Mouse (Mus musculus) hindbrain, embryonic 11.5 days (tissue): ENCODE data around the gene Kif27. TPM values are rescaled to one million over a fixed set of nuclear protein-coding genes. Genes with fewer than 3 reads are reported as not detected.
A peak's percentile ranks its signal among the peaks of the same experiment; 100 is the strongest.

Source experiments
- ATAC-seq: fragments of 200-750 bp; cut with Nextera tagmentation; 2 replicates; pipeline ENCODE4 v1.8.0; 2017; ENCODE audit warnings: mild to moderate bottlenecking, moderate TSS enrichment, moderate library complexity; ENCODE audit not compliant: low FRiP score
- DNase-seq: peaks from one replicate; pipeline ENCODE4 v3.0.0-alpha.2; 2015; ENCODE audit warnings: low spot score
- H3K27ac ChIP-seq: fragments of 300-500 bp; sonication (generic); 2 replicates; pipeline ENCODE4 v1.5.1; 2014; ENCODE audit warnings: mild to moderate bottlenecking, low read depth, low read length
- H3K27me3 ChIP-seq: fragments of 300-500 bp; sonication (generic); 2 replicates; pipeline ENCODE4 v1.6.1; 2014; ENCODE audit warnings: mild to moderate bottlenecking, low read length, moderate library complexity, mixed read lengths; ENCODE audit not compliant: control insufficient read depth, insufficient read depth
- H3K36me3 ChIP-seq: fragments of 300-500 bp; sonication (generic); 2 replicates; pipeline ENCODE4 v1.6.1; 2014; ENCODE audit warnings: mild to moderate bottlenecking, low read length, moderate library complexity, mixed read lengths; ENCODE audit not compliant: control insufficient read depth, insufficient read depth
- H3K4me1 ChIP-seq: fragments of 300-500 bp; sonication (generic); replicated peaks from 2 replicates; pipeline ENCODE4 v1.6.1; 2014; ENCODE audit warnings: low read length, mixed read lengths; ENCODE audit not compliant: control insufficient read depth, insufficient read depth
- H3K4me2 ChIP-seq: fragments of 300-500 bp; sonication (generic); replicated peaks from 2 replicates; pipeline ENCODE4 v1.6.1; 2014; ENCODE audit warnings: mild to moderate bottlenecking, low read depth, low read length
- H3K4me3 ChIP-seq: fragments of 300-500 bp; sonication (generic); 2 replicates; pipeline ENCODE4 v1.5.1; 2014; ENCODE audit warnings: low read depth, low read length
- H3K9ac ChIP-seq: fragments of 300-500 bp; sonication (generic); 2 replicates; pipeline ENCODE4 v1.6.1; 2014; ENCODE audit warnings: low read depth, low read length
- H3K9me3 ChIP-seq: fragments of 300-500 bp; sonication (generic); 2 replicates; pipeline ENCODE4 v1.6.1; 2016; ENCODE audit warnings: low read length; ENCODE audit not compliant: control insufficient read depth
- WGBS: fragments of 180-500 bp; shearing (Covaris S2); extraction: QIAGEN DNeasy Blood & Tissue Kit; methylation state at CpG from one replicate; pipeline ENCODE4 v1.1.7; 2014; 5-methylcytosine and 5-hydroxymethylcytosine counted together
- polyA plus RNA-seq: library from polyadenylated mRNA; unstranded; fragments of >200 nt; fragmentation: Nextera tagmentation; extraction: Ambion mirVana; gene quantifications from 2 replicates; pipeline ENCODE4 v1.2.1, GENCODE M21; 2014

Gene Kif27
- polyA plus RNA-seq, 1 experiment from 2014 or later, result 2.5 TPM

GRCm38 (mm10) chr13:58337456-58337855 is 21.5 kb downstream of the Kif27 start:
- 82% methylated on average over 12 of the region's 12 CpGs for WGBS

DNA sequence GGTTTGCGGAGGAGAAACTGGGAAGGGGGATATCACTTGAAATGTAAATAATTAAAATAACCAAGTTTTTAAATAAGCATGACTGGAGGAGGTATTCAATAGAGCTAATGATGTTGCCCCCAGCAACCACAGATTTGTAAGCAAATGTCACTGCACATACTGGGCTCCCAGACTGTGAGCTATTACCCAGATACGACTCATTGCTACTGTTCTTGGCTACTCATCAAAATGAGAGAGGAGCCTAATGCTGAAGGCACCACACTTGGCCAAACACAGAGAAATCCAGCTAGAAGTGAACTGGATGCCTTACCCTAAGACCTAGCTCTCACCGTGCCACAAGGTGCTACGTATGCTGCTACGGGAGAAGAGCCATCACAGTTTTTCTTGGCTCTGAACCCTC is 24.8 kb downstream of the Kif27 start:
- Histone ChIP-seq H3K4me1 (no peaks in the 10 kb centered on the region), H3K36me3 (no peaks in the 10 kb centered on the region), H3K9ac (no peak overlapping the region), H3K9me3 (no peaks in the 10 kb centered on the region), H3K4me2 (no peak overlapping the region), H3K4me3 (no peak overlapping the region), H3K27ac (no peak overlapping the region), H3K27me3 (no peaks in the 10 kb centered on the region)
- ATAC-seq (no peak), DNase-seq (no peak)
- WGBS, result 95% methylated on average over 5 of the region's 5 CpGs

More at GRCm38 (mm10) chr13:58337456-58337855, 21.5 kb downstream of the Kif27 start:
- H3K4me2 ChIP-seq, result no peak overlapping the region
- no peak overlapping the region for H3K27ac ChIP-seq
- no peaks in the 10 kb centered on the region for H3K27me3 ChIP-seq
- H3K9me3 ChIP-seq, result no peaks in the 10 kb centered on the region
- H3K9ac ChIP-seq, result no peak overlapping the region
- H3K4me3 ChIP-seq, result no peak overlapping the region
- no peaks in the 10 kb centered on the region for H3K36me3 ChIP-seq
- ATAC-seq (no peak), DNase-seq (no peak)
- H3K4me1 ChIP-seq, result no peaks in the 10 kb centered on the region

DNA sequence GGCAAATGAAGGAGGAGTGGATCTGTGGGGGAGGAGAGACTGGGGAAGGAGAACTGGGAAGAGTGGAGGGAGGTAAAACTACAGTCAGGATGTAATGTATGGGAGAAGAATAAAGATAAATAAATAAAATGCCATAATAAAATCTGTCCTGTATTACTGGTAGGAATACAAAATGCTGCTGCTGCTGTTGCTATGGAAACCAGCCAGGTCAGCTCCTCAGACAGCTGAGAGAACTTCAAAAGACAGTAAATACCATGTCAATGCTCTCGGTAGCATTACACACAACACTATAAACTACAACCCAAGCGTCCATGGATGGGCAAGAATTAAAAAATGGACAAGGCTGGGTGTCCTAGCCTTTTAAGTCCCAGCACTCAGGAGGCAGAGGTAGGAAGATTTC is 41.2 kb downstream of the Kif27 start:
- H3K36me3 ChIP-seq, result no peaks in the 10 kb centered on the region
- no peak for DNase-seq
- H3K4me2 ChIP-seq, result no peak overlapping the region
- no peaks in the 10 kb centered on the region for H3K27me3 ChIP-seq
- H3K4me1 ChIP-seq, result no peaks in the 10 kb centered on the region
- no peak overlapping the region for H3K27ac ChIP-seq
- H3K4me3 ChIP-seq, result no peak overlapping the region
- no peak for ATAC-seq
- WGBS, result 74% methylated on average over 2 of the region's 2 CpGs
- no peak overlapping the region for H3K9ac ChIP-seq
- no peaks in the 10 kb centered on the region for H3K9me3 ChIP-seq

DNA sequence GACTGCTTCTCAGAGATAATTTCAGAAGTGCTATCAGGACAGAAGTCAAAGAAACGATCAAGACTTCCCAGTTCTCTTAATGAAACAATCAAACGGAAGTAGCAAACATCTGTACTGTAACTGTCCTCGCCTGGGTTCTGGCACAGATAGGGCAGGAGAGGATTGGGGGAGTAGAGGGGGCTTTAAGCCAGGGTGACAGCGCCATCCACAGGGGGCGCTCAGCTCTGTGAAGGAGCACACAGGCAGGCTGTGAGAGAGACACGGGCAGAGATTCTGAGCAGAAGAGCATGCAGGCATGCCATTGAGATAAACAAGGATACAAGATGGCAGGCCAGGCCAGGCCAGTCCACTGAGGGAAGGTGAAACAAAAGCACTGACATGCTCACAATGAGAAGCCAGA is 43.9 kb downstream of the Kif27 start:
- Histone ChIP-seq H3K27ac (no peak overlapping the region), H3K27me3 (no peaks in the 10 kb centered on the region), H3K9ac (no peak overlapping the region), H3K4me2 (no peak overlapping the region), H3K4me3 (no peak overlapping the region), H3K36me3 (no peaks in the 10 kb centered on the region), H3K9me3 (no peaks in the 10 kb centered on the region), H3K4me1 (no peaks in the 10 kb centered on the region)
- ATAC-seq (no peak), DNase-seq (no peak)
- WGBS, result 68% methylated on average over 6 of the region's 6 CpGs

DNA sequence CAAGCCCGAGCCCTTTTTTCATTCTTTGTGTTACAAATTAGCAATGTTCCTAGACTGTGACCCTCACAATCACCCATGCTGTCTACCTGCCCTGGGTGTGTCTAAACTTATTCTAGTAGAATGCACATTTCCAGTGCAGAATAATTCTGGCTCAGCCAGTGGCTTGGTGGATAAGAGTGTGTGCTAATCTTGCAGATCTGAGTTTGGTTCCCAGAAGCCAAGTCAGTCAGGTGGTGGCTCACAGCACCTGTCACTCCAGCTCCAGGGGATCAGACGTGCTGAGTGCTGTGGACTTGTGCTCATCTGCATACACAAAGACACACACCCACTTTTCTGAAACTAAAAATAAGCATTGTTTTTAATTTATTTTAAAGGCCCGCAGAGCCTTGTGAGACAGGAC is 45.2 kb downstream of the Kif27 start:
- Histone ChIP-seq H3K9me3 (no peaks in the 10 kb centered on the region), H3K4me1 (no peaks in the 10 kb centered on the region)
- no peak for DNase-seq

DNA sequence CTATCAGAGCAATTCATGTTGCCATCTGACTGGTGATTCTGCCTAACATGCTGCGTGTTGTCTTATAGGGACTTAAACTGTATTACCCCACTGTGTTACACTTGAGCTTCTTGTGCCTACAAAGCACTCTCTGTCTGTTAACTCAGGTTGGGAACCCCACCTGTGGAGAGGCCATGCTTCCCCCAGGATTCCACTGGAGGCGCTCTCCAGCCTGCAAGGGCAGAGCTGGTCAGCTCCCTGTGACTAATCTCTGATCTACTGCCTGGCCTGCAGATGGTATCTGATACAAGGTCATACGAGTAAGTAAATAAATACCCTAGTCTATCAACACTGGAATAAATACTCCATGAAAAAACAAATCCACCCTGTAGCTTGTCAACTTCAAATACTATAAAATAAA is 47.6 kb downstream of the Kif27 start:
- no peaks in the 10 kb centered on the region for H3K9me3 ChIP-seq
- no peaks in the 10 kb centered on the region for H3K36me3 ChIP-seq
- no peak overlapping the region for H3K9ac ChIP-seq
- no peak overlapping the region for H3K4me3 ChIP-seq
- no peaks in the 10 kb centered on the region for H3K27me3 ChIP-seq
- no peaks in the 10 kb centered on the region for H3K4me1 ChIP-seq
- 49% methylated on average over 3 of the region's 3 CpGs for WGBS
- H3K27ac ChIP-seq, result no peak overlapping the region
- no peak overlapping the region for H3K4me2 ChIP-seq
- ATAC-seq (no peak), DNase-seq (no peak)

More for the DNA sequence above, 45.2 kb downstream of the Kif27 start:
- no peak for ATAC-seq
- Histone ChIP-seq H3K4me3 (no peak overlapping the region), H3K9ac (no peak overlapping the region), H3K4me2 (no peak overlapping the region), H3K27me3 (no peaks in the 10 kb centered on the region), H3K36me3 (no peaks in the 10 kb centered on the region), H3K27ac (no peak overlapping the region)
- 67% methylated on average over 3 of the region's 3 CpGs for WGBS

DNA sequence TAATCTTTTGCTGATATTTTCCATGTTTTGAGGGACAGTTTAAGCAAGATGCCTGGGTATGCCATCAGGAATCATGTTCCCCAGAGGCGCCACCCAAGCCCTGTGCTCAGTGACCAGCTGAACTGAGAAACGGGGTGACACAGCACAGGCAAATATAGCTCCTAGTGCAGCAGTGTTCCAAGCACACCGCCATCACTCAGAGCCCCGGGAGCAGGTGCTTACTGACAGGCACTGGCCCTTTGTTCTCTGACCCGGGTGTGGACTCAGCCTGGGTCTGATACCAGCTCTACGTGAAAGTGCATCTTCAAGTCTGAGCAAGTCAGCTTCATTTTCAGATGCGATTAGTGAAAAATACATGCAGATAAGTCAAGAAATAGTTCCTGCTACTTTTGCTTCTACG is 49.4 kb downstream of the Kif27 start:
- Histone ChIP-seq H3K9ac (no peak overlapping the region), H3K27ac (no peak overlapping the region), H3K4me1 (no peaks in the 10 kb centered on the region), H3K36me3 (no peaks in the 10 kb centered on the region), H3K9me3 (no peaks in the 10 kb centered on the region), H3K27me3 (no peaks in the 10 kb centered on the region), H3K4me2 (no peak overlapping the region), H3K4me3 (no peak overlapping the region)
- no peak for ATAC-seq
- 63% methylated on average over 8 of the region's 8 CpGs for WGBS
- peak; percentile 20 for DNase-seq

GRCm38 (mm10) chr13:58307453-58307852 is 51.5 kb downstream of the Kif27 start:
- Histone ChIP-seq H3K9me3 (no peaks in the 10 kb centered on the region), H3K4me1 (no peaks in the 10 kb centered on the region), H3K27ac (no peak overlapping the region), H3K9ac (no peak overlapping the region), H3K4me2 (no peak overlapping the region), H3K27me3 (no peaks in the 10 kb centered on the region), H3K36me3 (no peaks in the 10 kb centered on the region), H3K4me3 (no peak overlapping the region)
- 93% methylated on average over 5 of the region's 5 CpGs for WGBS
- ATAC-seq (no peak), DNase-seq (no peak)

GRCm38 (mm10) chr13:58305230-58305629 is 53.7 kb downstream of the Kif27 start:
- no peak for ATAC-seq
- Histone ChIP-seq H3K9ac (no peak overlapping the region), H3K27ac (no peak overlapping the region), H3K4me1 (no peaks in the 10 kb centered on the region), H3K4me2 (no peak overlapping the region), H3K36me3 (no peaks in the 10 kb centered on the region), H3K27me3 (no peaks in the 10 kb centered on the region), H3K4me3 (no peak overlapping the region), H3K9me3 (no peaks in the 10 kb centered on the region)
- DNase-seq, result no peak
- WGBS, result 90% methylated on average over 2 of the region's 2 CpGs
